In the genomic region with DNA sequence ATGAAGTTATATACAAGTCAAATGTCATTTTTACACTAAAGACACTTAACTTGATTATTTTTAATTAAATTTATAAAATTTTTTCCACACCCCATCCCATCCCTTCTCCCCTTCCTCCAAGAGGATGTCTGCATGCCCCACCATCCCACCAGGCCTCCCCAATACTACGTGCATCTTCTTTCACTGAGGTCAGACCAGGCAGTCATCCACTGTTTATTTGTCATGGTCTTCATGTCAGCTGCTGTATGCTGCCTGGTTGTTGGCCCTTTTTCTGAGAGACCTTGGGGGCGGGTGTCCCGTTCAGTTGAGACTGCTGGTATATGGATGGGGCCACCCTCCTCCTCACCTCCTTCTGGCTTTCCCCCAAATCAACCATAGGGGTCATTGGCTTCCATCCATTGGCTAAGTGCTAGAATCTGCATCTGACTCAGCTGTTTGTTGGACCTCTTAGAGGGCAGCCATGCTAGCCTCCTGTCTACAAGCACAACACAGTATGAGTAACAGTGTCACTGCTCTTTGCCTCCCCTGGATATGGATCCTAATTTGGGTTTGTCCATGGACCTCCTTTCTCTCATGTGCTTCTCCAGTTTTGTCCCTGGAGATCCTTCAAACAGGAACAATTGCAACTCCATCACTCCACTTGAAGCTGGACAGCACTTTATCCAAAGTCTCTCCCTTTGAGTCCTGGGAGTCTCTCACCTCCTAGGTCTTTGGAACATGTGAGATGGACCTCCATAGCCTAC, we compare ENCODE assay signal across 15 mouse cellular contexts. TPM values are rescaled to one million over a fixed set of nuclear protein-coding genes. Genes with fewer than 3 reads are reported as not detected.
DNase-seq lines count a peak whose midpoint lies in the region; ATAC-seq and TF ChIP-seq lines count a peak whose summit lies in the region.
"Not testable (repeated sequence)": the region's sequence is repeated elsewhere in the genome, so short reads cannot be mapped to it uniquely, and the experiment has no call there.
"Had no signal": no experiment of that assay in that cellular context is flagged by ENCODE, and none has a peak within 500 bp of the region (broad histone marks: within the 10 kb centered on the region; RNA-seq: fewer than 3 reads in every experiment).

No protein-coding gene starts in this region.

- H3K27me3 ChIP-seq in G1E (ENCODE audit: insufficient read depth, low read length); heart, embryonic 11.5 days (ENCODE audit: control insufficient read depth, insufficient read depth, low read length); hindbrain, embryonic 14.5 days (ENCODE audit: control insufficient read depth, insufficient read depth, low read length); limb, embryonic 13.5 days; neural tube, embryonic 11.5 days (ENCODE audit: control insufficient read depth, insufficient read depth, low read length): not testable (repeated sequence)

- not testable (repeated sequence) for H3K4me1 ChIP-seq in G1E (ENCODE audit: insufficient read depth, low read depth, low read length); heart, embryonic 11.5 days (ENCODE audit: control insufficient read depth, insufficient read depth, low read length); hindbrain, embryonic 14.5 days (replicated peaks; ENCODE audit: control insufficient read depth, insufficient read depth, low read length); limb, embryonic 13.5 days; neural tube, embryonic 11.5 days (ENCODE audit: control insufficient read depth, insufficient read depth, low read length)

- H3K4me3 ChIP-seq in G1E (ENCODE audit: low read depth, low read length); heart, embryonic 11.5 days (ENCODE audit: low read depth, low read length); hindbrain, embryonic 14.5 days (replicated peaks; ENCODE audit: low read length); limb, embryonic 13.5 days; neural tube, embryonic 11.5 days (ENCODE audit: low read depth, low read length): not testable (repeated sequence)

- H3K4me2 ChIP-seq in heart, embryonic 11.5 days; hindbrain, embryonic 14.5 days (replicated peaks); limb, embryonic 13.5 days (replicated peaks); neural tube, embryonic 11.5 days (ENCODE audit: low read depth): not testable (repeated sequence)

- not testable (repeated sequence) for H3K9ac ChIP-seq in heart, embryonic 11.5 days (ENCODE audit: low read depth, low read length); hindbrain, embryonic 14.5 days; limb, embryonic 13.5 days; neural tube, embryonic 11.5 days (ENCODE audit: low read length)

- not testable (repeated sequence) for TF ChIP-seq CTCF in G1E (IDR thresholded peaks at IDR 0.05; ENCODE audit: low read depth, low read length)

- not testable (repeated sequence) for H3K36me3 ChIP-seq in G1E (replicated peaks); heart, embryonic 11.5 days (ENCODE audit: control insufficient read depth, insufficient read depth, low read length); hindbrain, embryonic 14.5 days (replicated peaks; ENCODE audit: control insufficient read depth, insufficient read depth); limb, embryonic 13.5 days; neural tube, embryonic 11.5 days (ENCODE audit: control insufficient read depth, insufficient read depth, low read length)

- 75% methylated on average over 3 of the region's 3 CpGs for WGBS in heart, embryonic 11.5 days (ENCODE audit: insufficient replicate concordance)
- WGBS in hindbrain, embryonic 14.5 days, result 87% methylated on average over 3 of the region's 3 CpGs
- 83% methylated on average over 3 of the region's 3 CpGs for WGBS in limb, embryonic 13.5 days
- WGBS in neural tube, embryonic 11.5 days, result 88% methylated on average over 3 of the region's 3 CpGs

- peaks cover 11% of the 10 kb centered on the region for H3K9me3 ChIP-seq in G1E (replicated peaks)
- not testable (repeated sequence) for H3K9me3 ChIP-seq in heart, embryonic 11.5 days (replicated peaks; ENCODE audit: control insufficient read depth, low read length); neural tube, embryonic 11.5 days (ENCODE audit: control insufficient read depth, low read length)
- peaks cover 13% of the 10 kb centered on the region for H3K9me3 ChIP-seq in hindbrain, embryonic 14.5 days (ENCODE audit: control insufficient read depth, low read length)
- peaks cover 22% of the 10 kb centered on the region for H3K9me3 ChIP-seq in limb, embryonic 13.5 days

- not testable (repeated sequence) for H3K27ac ChIP-seq in heart, embryonic 11.5 days (ENCODE audit: low read depth, low read length); hindbrain, embryonic 14.5 days; limb, embryonic 13.5 days; neural tube, embryonic 11.5 days (ENCODE audit: low read depth, low read length)

- peak; percentile 18; the same call in 1 of the 2 replicates for ATAC-seq in G1E (ENCODE audit: extremely low read depth, insufficient number of reproducible peaks, low FRiP score, poor library complexity, severe bottlenecking)
- ATAC-seq in erythroid progenitor cell, adult 5-6 weeks (replicated peaks; ENCODE audit: low FRiP score, poor library complexity, severe bottlenecking), result peak; percentile 49
- peak; percentile 59; the same call in 1 of the 2 replicates for ATAC-seq in heart, embryonic 11.5 days (replicated peaks; ENCODE audit: insufficient number of reproducible peaks, low FRiP score, low TSS enrichment)
- ATAC-seq in hindbrain, embryonic 14.5 days (ENCODE audit: low FRiP score), result peak; percentile 64
- ATAC-seq in limb, embryonic 13.5 days (ENCODE audit: low FRiP score, low read depth), result 0 out of 2 replicates have a peak, but pooled peaks have one; percentile 28
- peak; percentile 49 for ATAC-seq in megakaryocyte, adult 5-6 weeks (ENCODE audit: poor library complexity, severe bottlenecking)
- ATAC-seq in neural tube, embryonic 11.5 days (ENCODE audit: insufficient read depth, low FRiP score, low TSS enrichment), result 0 out of 2 replicates have a peak, but pooled peaks have one; percentile 45

- not testable (repeated sequence) for DNase-seq in G1E (ENCODE audit: low spot score); hindbrain, embryonic 14.5 days (ENCODE audit: low spot score); neural tube, embryonic 11.5 days (ENCODE audit: low spot score)

RNA-seq across cellular contexts. Expression of gene Zfp980, which starts 12.7 kb away (rescaled TPM):
- total RNA-seq in G1E (2014; fragmentation: Nextera tagmentation) (not detected in 2 replicates), G1E (2017) (0.29 and 0.44 TPM in 2 replicates)
- polyA plus RNA-seq in G1E (2012), result not detected in 2 replicates
- total RNA-seq in erythroid progenitor cell, adult 5-6 weeks (2015; ENCODE audit: low replicate concordance), result not detected in 2 replicates
- not detected in 2 replicates for total RNA-seq in erythroid progenitor cell, adult 5-6 weeks (2017; ENCODE audit: low replicate concordance)
- polyA plus RNA-seq in heart, embryonic 11.5 days (2014; fragmentation: Nextera tagmentation; extraction: Ambion mirVana), result not detected in 2 replicates
- not detected in 2 replicates for polyA plus RNA-seq in hindbrain, embryonic 14.5 days (2014; fragmentation: Nextera tagmentation; extraction: Ambion mirVana)
- polyA plus RNA-seq in limb, embryonic 13.5 days (2015; fragmentation: Nextera tagmentation; extraction: Ambion mirVana), result 0.06 TPM in 1 of 2 replicates, not detected in the other
- 0.09 TPM in 1 of 2 replicates, not detected in the other for total RNA-seq in megakaryocyte, adult 5-6 weeks (2015)
- not detected in 2 replicates for total RNA-seq in megakaryocyte, adult 5-6 weeks (2017)
- polyA plus RNA-seq in neural tube, embryonic 11.5 days (2014; fragmentation: Nextera tagmentation; extraction: Ambion mirVana), result not detected in 2 replicates
- total RNA-seq: layer of hippocampus, adult 2 months; left cerebral cortex, postnatal 14 days; liver, adult 2 months had no signal
- polyA plus RNA-seq: CD4-positive, CD25-positive, alpha-beta regulatory T cell, adult 4 months; forebrain, embryonic 14.5 days; liver, adult 2 months; lung, embryonic 14.5 days; macrophage; midbrain, embryonic 15.5 days had no signal
